Mouse (Mus musculus): ENCODE measurements around the gene Klhl33. TPM values are rescaled to one million over a fixed set of nuclear protein-coding genes. Genes with fewer than 3 reads are reported as not detected.

Klhl33 gene
- total RNA-seq, 2 experiments from 2014 or later: 17.0 to 21.9 TPM

Other genes with a start within 250 kb of the Klhl33 start
- not detected for gene Olfr747, start 204.3 kb downstream of the Klhl33 start, total RNA-seq (2021)
- gene Olfr748, start 190.1 kb downstream of the Klhl33 start, total RNA-seq (2021): not detected
- not detected for gene Olfr749, start 152.4 kb downstream of the Klhl33 start, total RNA-seq (2021)
- 10 to 100 TPM; 11.1 to 13.5 TPM for gene Ttc5, start 112.0 kb downstream of the Klhl33 start, total RNA-seq (2021)
- not detected for gene Ccnb1ip1, start 89.8 kb downstream of the Klhl33 start, total RNA-seq (2021)
- gene Parp2, start 89.7 kb downstream of the Klhl33 start, total RNA-seq (2021): 10 to 100 TPM; 14.9 to 16.4 TPM
- 10 to 100 TPM; 10.4 to 11.6 TPM for gene Tep1, start 26.9 kb downstream of the Klhl33 start, total RNA-seq (2021)
- gene Osgep, start 27.4 kb upstream of the Klhl33 start, total RNA-seq (2021): 10 to 100 TPM; 70.2 to 74.5 TPM
- 10 to 100 TPM; 27.0 to 31.7 TPM for gene Apex1, start 27.5 kb upstream of the Klhl33 start, total RNA-seq (2021)
- gene Pip4p1, start 33.3 kb upstream of the Klhl33 start, total RNA-seq (2021): 10 to 100 TPM; 20.5 to 25.8 TPM
- gene Pnp, start 33.6 kb upstream of the Klhl33 start, total RNA-seq (2021): 10 to 100 TPM; 11.4 to 14.8 TPM
- gene Gm49342, start 47.0 kb upstream of the Klhl33 start, total RNA-seq (2021): 10 to 100 TPM; 15.7 to 16.5 TPM
- 1 to 10 TPM in 1 of 2 experiments, under 1 TPM in 1; 0.89 to 1.0 TPM for gene Pnp2, start 58.5 kb upstream of the Klhl33 start, total RNA-seq (2021)
- under 1 TPM; 0.20 to 0.41 TPM for gene Rnase10, start 110.2 kb upstream of the Klhl33 start, total RNA-seq (2021)
- gene Rnase9, start 144.4 kb upstream of the Klhl33 start, total RNA-seq (2021): not detected
- not detected for gene Rnase11, start 152.7 kb upstream of the Klhl33 start, total RNA-seq (2021)
- gene Rnase12, start 160.2 kb upstream of the Klhl33 start, total RNA-seq (2021): not detected
- not detected for gene Olfr750, start 176.9 kb upstream of the Klhl33 start, total RNA-seq (2021)
- 10 to 100 TPM; 43.0 to 46.9 TPM for gene Rnase4, start 193.6 kb upstream of the Klhl33 start, total RNA-seq (2021)
- gene Ang, start 193.6 kb upstream of the Klhl33 start, total RNA-seq (2021): 1 to 10 TPM; 6.1 to 6.9 TPM
- not detected for gene Eddm3b, start 216.9 kb upstream of the Klhl33 start, total RNA-seq (2021)
- gene Rnase6, start 226.4 kb upstream of the Klhl33 start, total RNA-seq (2021): 1 to 10 TPM in 1 of 2 experiments, under 1 TPM in 1; 0.65 to 1.2 TPM
- gene Rnase1, start 249.3 kb upstream of the Klhl33 start, total RNA-seq (2021): 1 to 10 TPM in 1 of 2 experiments, under 1 TPM in 1; 0.89 to 1.3 TPM

All from heart, adult 18-20 months (tissue).